Mouse (Mus musculus): Measurements from ENCODE around the gene Nlgn2. TPM values are rescaled to one million over a fixed set of nuclear protein-coding genes. Genes with fewer than 3 reads are reported as not detected.

The Nlgn2 gene
- total RNA-seq (2012; rRNA removed) = 20.3 and 20.9 TPM in 2 replicates
- polyA plus RNA-seq (2012; ENCODE audit: insufficient read depth in 1 of 2, insufficient read length in 2 of 2, low read depth in 1 of 2, low replicate concordance in 2 of 2, missing spikeins in 1 of 2) = 10 to 100 TPM; 29.8 to 43.3 TPM

DNA sequence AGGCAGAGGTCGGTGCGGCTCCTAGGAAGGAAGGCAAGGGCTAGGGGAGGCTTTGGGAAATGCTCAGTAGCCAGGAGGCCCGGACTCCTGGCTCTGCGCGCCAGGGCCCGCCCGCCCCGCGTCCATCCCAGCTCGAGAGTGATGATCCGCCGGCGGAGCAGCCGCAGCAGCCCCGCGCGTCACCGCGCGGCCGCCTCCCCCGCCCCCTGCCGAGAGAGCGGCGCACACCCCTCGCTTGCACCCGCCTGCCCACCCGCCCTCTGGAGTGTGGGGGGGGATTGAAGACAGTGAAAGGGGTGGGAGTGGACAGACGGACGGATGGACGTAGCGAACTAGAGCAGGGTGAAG, at the start of gene Nlgn2:
TSS of gene Nlgn2 (minus strand) at position 181 of the 348 bp plus-strand sequence.
- Histone ChIP-seq H3K9ac (ENCODE audit: control insufficient read depth, low read depth, low read length, poor library complexity, severe bottlenecking) (peak within 1 kb of the TSS; percentile 86), H3K9me3 (replicated peaks; ENCODE audit: insufficient read depth, low read length) (no peaks in the 10 kb centered on the region), H3K27ac (ENCODE audit: control insufficient read depth, low read depth, low read length) (peak within 1 kb of the TSS; percentile 40), H3K79me2 (ENCODE audit: control insufficient read depth, insufficient read depth, low read length, poor library complexity) (peaks cover 1% of the 10 kb centered on the region; the same call in 1 of the 2 replicates), H3K4me3 (ENCODE audit: control insufficient read depth in 1 of 2, insufficient read depth in 1 of 2, low read depth in 2 of 2, low read length in 2 of 2) (peak within 1 kb of the TSS; percentile 84 to 97), H3K4me1 (ENCODE audit: control insufficient read depth in 1 of 2, insufficient read depth in 2 of 2, low read length in 2 of 2) (peaks cover 10 to 27% of the 10 kb centered on the region in 2 experiments), H3K36me3 (ENCODE audit: control insufficient read depth in 1 of 2, insufficient read depth in 2 of 2, low read length in 2 of 2) (peaks cover 0 to 14% of the 10 kb centered on the region in 2 experiments; a peak in 2 of 4 replicates), H3K27me3 (ENCODE audit: control insufficient read depth in 1 of 2, insufficient read depth in 2 of 2, low read length in 2 of 2) (no peaks in the 10 kb centered on the region; a peak in 1 of 4 replicates)
- no peak for DNase-seq (ENCODE audit: low read depth, low spot score)
- TF ChIP-seq MXI1 (IDR thresholded peaks at IDR 0.05; ENCODE audit: low read depth, low read length) (no peak), NELFE (IDR thresholded peaks at IDR 0.05; ENCODE audit: low read depth, low read length) (peak; percentile 62), MYB (IDR thresholded peaks at IDR 0.05; ENCODE audit: low read depth, low read length) (no peak), MAZ (IDR thresholded peaks at IDR 0.05; ENCODE audit: low read depth, low read length) (peak; percentile 85; the same call in 1 of the 2 replicates), USF2 (IDR thresholded peaks at IDR 0.05; ENCODE audit: borderline replicate concordance in 1 of 2, insufficient read depth in 1 of 2, low read depth in 1 of 2, low read length in 2 of 2) (no peak), KAT2A (conservative IDR thresholded peaks at IDR 0.05; ENCODE audit: low read depth, low read length) (no peak), ZMIZ1 (IDR thresholded peaks at IDR 0.05; ENCODE audit: low read depth, low read length) (0 out of 2 replicates have a peak, but pooled peaks have one; percentile 48), SIN3A (IDR thresholded peaks at IDR 0.05; ENCODE audit: low read length) (peak; percentile 42; the same call in 1 of the 2 replicates), E2F4 (IDR thresholded peaks at IDR 0.05; ENCODE audit: borderline replicate concordance, low read depth, low read length) (no peak), NRF1 (IDR thresholded peaks at IDR 0.05; ENCODE audit: insufficient read depth, low read depth, low read length, poor library complexity, severe bottlenecking) (peak; percentile 56; the same call in 1 of the 2 replicates), CTCF (IDR thresholded peaks at IDR 0.05 in 2 of 3, conservative IDR thresholded peaks at IDR 0.05 in 1 of 3; ENCODE audit: control insufficient read depth in 1 of 3, insufficient read depth in 1 of 3, low read depth in 2 of 3, low read length in 3 of 3, poor library complexity in 1 of 3, severe bottlenecking in 1 of 3) (0 out of 6 replicates have a peak, but pooled peaks of 1 of the 3 experiments have one; percentile 8), POLR2A (IDR thresholded peaks at IDR 0.05; ENCODE audit: control insufficient read depth in 1 of 2, insufficient read depth in 1 of 2, low read depth in 1 of 2, low read length in 2 of 2, poor library complexity in 1 of 2) (peak; percentile 34 to 55; a peak in 1 of 4 replicates), GABPA (IDR thresholded peaks at IDR 0.05; ENCODE audit: low read depth, low read length) (no peak)

GRCm38 (mm10) chr11:69886907-69887635, 49.5 kb upstream of the Nlgn2 start:
- H3K4me3 ChIP-seq (ENCODE audit: control insufficient read depth in 1 of 2, insufficient read depth in 1 of 2, low read depth in 2 of 2, low read length in 2 of 2) = no peak overlapping the region
- H3K9ac ChIP-seq (ENCODE audit: control insufficient read depth, low read depth, low read length, poor library complexity, severe bottlenecking) = no peak overlapping the region
- H3K27me3 ChIP-seq (ENCODE audit: control insufficient read depth in 1 of 2, insufficient read depth in 2 of 2, low read length in 2 of 2) = no peaks in the 10 kb centered on the region
- no peaks in the 10 kb centered on the region for H3K9me3 ChIP-seq (replicated peaks; ENCODE audit: insufficient read depth, low read length)
- no peaks in the 10 kb centered on the region for H3K79me2 ChIP-seq (ENCODE audit: control insufficient read depth, insufficient read depth, low read length, poor library complexity)
- peaks cover 0 to 17% of the 10 kb centered on the region in 2 experiments; a peak in 2 of 4 replicates for H3K36me3 ChIP-seq (ENCODE audit: control insufficient read depth in 1 of 2, insufficient read depth in 2 of 2, low read length in 2 of 2)
- H3K27ac ChIP-seq (ENCODE audit: control insufficient read depth, low read depth, low read length) = no peak overlapping the region
- peak; percentile 43 for DNase-seq (ENCODE audit: low read depth, low spot score)
- H3K4me1 ChIP-seq (ENCODE audit: control insufficient read depth in 1 of 2, insufficient read depth in 2 of 2, low read length in 2 of 2) = peaks cover 11 to 30% of the 10 kb centered on the region in 2 experiments
- TF ChIP-seq ZKSCAN1 (IDR thresholded peaks at IDR 0.05; ENCODE audit: low read depth, low read length) = no peak
- TF ChIP-seq ETS1 (IDR thresholded peaks at IDR 0.05; ENCODE audit: low read depth, low read length) = no peak
- TF ChIP-seq MYB (IDR thresholded peaks at IDR 0.05; ENCODE audit: low read depth, low read length) = no peak
- no peak for TF ChIP-seq E2F4 (IDR thresholded peaks at IDR 0.05; ENCODE audit: borderline replicate concordance, low read depth, low read length)
- no peak for TF ChIP-seq USF1 (IDR thresholded peaks at IDR 0.05; ENCODE audit: low read depth, low read length)
- TF ChIP-seq SMC3 (IDR thresholded peaks at IDR 0.05; ENCODE audit: low read depth, low read length) = peak; percentile 59
- no peak for TF ChIP-seq MEF2A (IDR thresholded peaks at IDR 0.05; ENCODE audit: extremely low read depth, insufficient replicate concordance, low read depth, low read length, poor library complexity, severe bottlenecking)
- peak; percentile 43 for TF ChIP-seq TAL1 (IDR thresholded peaks at IDR 0.05; ENCODE audit: low read length)
- TF ChIP-seq ZMIZ1 (IDR thresholded peaks at IDR 0.05; ENCODE audit: low read depth, low read length) = no peak
- no peak for TF ChIP-seq MAFK (IDR thresholded peaks at IDR 0.05; ENCODE audit: borderline replicate concordance, low read depth, low read length)
- 0 out of 2 replicates have a peak, but pooled peaks have one; percentile 12 for TF ChIP-seq ZC3H11A (IDR thresholded peaks at IDR 0.05; ENCODE audit: low read depth, low read length)
- no peak for TF ChIP-seq ZNF384 (IDR thresholded peaks at IDR 0.05; ENCODE audit: low read depth, low read length)
- TF ChIP-seq RAD21 (IDR thresholded peaks at IDR 0.05; ENCODE audit: low read depth, low read length) = peak; percentile 24
- TF ChIP-seq POLR2AphosphoS5 (IDR thresholded peaks at IDR 0.05; ENCODE audit: borderline replicate concordance, low read depth, low read length) = no peak
- no peak for TF ChIP-seq JUND (IDR thresholded peaks at IDR 0.05; ENCODE audit: low read depth, low read length)
- TF ChIP-seq RCOR1 (IDR thresholded peaks at IDR 0.05; ENCODE audit: low read depth, low read length) = no peak
- no peak for TF ChIP-seq UBTF (IDR thresholded peaks at IDR 0.05; ENCODE audit: borderline replicate concordance, insufficient read depth, low read depth, low read length)
- TF ChIP-seq CTCF (IDR thresholded peaks at IDR 0.05 in 2 of 3, conservative IDR thresholded peaks at IDR 0.05 in 1 of 3; ENCODE audit: control insufficient read depth in 1 of 3, insufficient read depth in 1 of 3, low read depth in 2 of 3, low read length in 3 of 3, poor library complexity in 1 of 3, severe bottlenecking in 1 of 3) = peak; percentile 24 to 52 (median 31); a peak in 4 of 6 replicates
